Mouse (Mus musculus) MEL (cell line): ENCODE data around the gene She. TPM values are rescaled to one million over a fixed set of nuclear protein-coding genes. Genes with fewer than 3 reads are reported as not detected.

Experiments
- DNase-seq: peaks from one replicate; pipeline ENCODE4 v3.0.0; 2011; ENCODE audit warnings: low read depth, low spot score
- H3K27ac ChIP-seq: 2 replicates; pipeline ENCODE4 v1.5.1; 2012; ENCODE audit warnings: low read depth, mild to moderate bottlenecking, control low read depth, low read length, moderate library complexity; ENCODE audit not compliant: control insufficient read depth
- H3K27me3 ChIP-seq, 2 experiments: fragments of 150-350 bp in 1 of 2; sonication (generic) in 1 of 2; 2 replicates each; pipeline ENCODE4 v1.6.1; 2012; ENCODE audit warnings: low read length in 2 of 2, mild to moderate bottlenecking in 2 of 2, improper control_type of control experiment in 1 of 2, moderate library complexity in 1 of 2; ENCODE audit not compliant: insufficient read depth in 2 of 2, control insufficient read depth in 1 of 2
- H3K36me3 ChIP-seq, 2 experiments: 2 replicates each; pipeline ENCODE4 v1.6.1; 2012 to 2014; ENCODE audit warnings: low read length in 2 of 2, improper control_type of control experiment in 1 of 2, inconsistent platforms in 1 of 2, mild to moderate bottlenecking in 1 of 2; ENCODE audit not compliant: insufficient read depth in 2 of 2, control insufficient read depth in 1 of 2
- H3K4me1 ChIP-seq, 2 experiments: fragments of 150-350 bp in 1 of 2; sonication (generic) in 1 of 2; 2 replicates each; pipeline ENCODE4 v1.6.1; 2012; ENCODE audit warnings: low read length in 2 of 2, improper control_type of control experiment in 1 of 2, mild to moderate bottlenecking in 1 of 2; ENCODE audit not compliant: insufficient read depth in 2 of 2, control insufficient read depth in 1 of 2
- H3K4me3 ChIP-seq, 2 experiments: fragments of 150-350 bp in 1 of 2; sonication (generic) in 1 of 2; 2 replicates each; pipeline ENCODE4 v1.5.1; 2012; ENCODE audit warnings: low read depth in 2 of 2, low read length in 2 of 2, mild to moderate bottlenecking in 2 of 2, moderate library complexity in 2 of 2, control low read depth in 1 of 2, improper control_type of control experiment in 1 of 2; ENCODE audit not compliant: control insufficient read depth in 1 of 2, insufficient read depth in 1 of 2
- H3K79me2 ChIP-seq: 2 replicates; pipeline ENCODE4 v1.6.1; 2012; ENCODE audit warnings: mild to moderate bottlenecking, low read length, moderate library complexity; ENCODE audit not compliant: control insufficient read depth, poor library complexity, insufficient read depth
- H3K9ac ChIP-seq: 2 replicates; pipeline ENCODE4 v1.6.1; 2012; ENCODE audit warnings: low read depth, mild to moderate bottlenecking, control low read depth, low read length, moderate library complexity; ENCODE audit not compliant: control insufficient read depth, poor library complexity, severe bottlenecking
- H3K9me3 ChIP-seq: fragments of 150-350 bp; sonication (generic); replicated peaks from 2 replicates; pipeline ENCODE4 v1.6.1; 2012; ENCODE audit warnings: mild to moderate bottlenecking, low read length, improper control_type of control experiment, moderate library complexity; ENCODE audit not compliant: insufficient read depth
- BHLHE40 ChIP-seq: IDR thresholded peaks from 2 replicates; pipeline ENCODE4 v1.6.1; 2012; ENCODE audit warnings: low read depth, mild to moderate bottlenecking, inconsistent platforms, low read length, improper control_type of control experiment, borderline replicate concordance
- CHD2 ChIP-seq: IDR thresholded peaks from 2 replicates; pipeline ENCODE4 v1.6.1; 2011; ENCODE audit warnings: low read length, improper control_type of control experiment
- CTCF ChIP-seq, 3 experiments: IDR thresholded peaks in 2 of 3; conservative IDR thresholded peaks in 1 of 3; 2 replicates each; pipeline ENCODE4 v1.5.1; 2011 to 2012; ENCODE audit warnings: low read length in 3 of 3, low read depth in 2 of 3, mild to moderate bottlenecking in 2 of 3, improper control_type of control experiment in 1 of 3, inconsistent platforms in 1 of 3, mixed read lengths in 1 of 3, moderate library complexity in 1 of 3; ENCODE audit not compliant: control insufficient read depth in 1 of 3, insufficient read depth in 1 of 3, poor library complexity in 1 of 3, severe bottlenecking in 1 of 3
- E2F4 ChIP-seq: IDR thresholded peaks from 2 replicates; pipeline ENCODE4 v1.6.1; 2011; ENCODE audit warnings: low read depth, low read length, improper control_type of control experiment, borderline replicate concordance
- EP300 ChIP-seq, 2 experiments: IDR thresholded peaks; 2 replicates each; pipeline ENCODE4 v1.6.1; 2011; ENCODE audit warnings: improper control_type of control experiment in 2 of 2, low read length in 2 of 2, low read depth in 1 of 2, mild to moderate bottlenecking in 1 of 2
- ETS1 ChIP-seq: IDR thresholded peaks from 2 replicates; pipeline ENCODE4 v1.6.1; 2012; ENCODE audit warnings: low read depth, mild to moderate bottlenecking, inconsistent platforms, low read length, improper control_type of control experiment, moderate library complexity
- GATA1 ChIP-seq: IDR thresholded peaks from 2 replicates; pipeline ENCODE4 v1.6.1; 2011; ENCODE audit warnings: low read depth, low read length, improper control_type of control experiment
- JUND ChIP-seq: IDR thresholded peaks from 2 replicates; pipeline ENCODE4 v1.6.1; 2011; ENCODE audit warnings: low read depth, mild to moderate bottlenecking, improper control_type of control experiment, low read length
- MAFK ChIP-seq: IDR thresholded peaks from 2 replicates; pipeline ENCODE4 v1.6.1; 2011; ENCODE audit warnings: low read depth, mild to moderate bottlenecking, low read length, improper control_type of control experiment, borderline replicate concordance
- MAX ChIP-seq: IDR thresholded peaks from 2 replicates; pipeline ENCODE4 v1.6.1; 2011; ENCODE audit warnings: low read length, improper control_type of control experiment
- MAZ ChIP-seq: IDR thresholded peaks from 2 replicates; pipeline ENCODE4 v1.6.1; 2012; ENCODE audit warnings: low read depth, mild to moderate bottlenecking, inconsistent platforms, low read length, improper control_type of control experiment
- MEF2A ChIP-seq: IDR thresholded peaks from 2 replicates; pipeline ENCODE4 v1.6.1; 2014; ENCODE audit warnings: low read depth, mild to moderate bottlenecking, inconsistent platforms, low read length, improper control_type of control experiment; ENCODE audit not compliant: poor library complexity, insufficient replicate concordance, severe bottlenecking; ENCODE audit errors: extremely low read depth
- MXI1 ChIP-seq: IDR thresholded peaks from 2 replicates; pipeline ENCODE4 v1.6.1; 2011; ENCODE audit warnings: mild to moderate bottlenecking, low read depth, low read length, improper control_type of control experiment
- MYB ChIP-seq: IDR thresholded peaks from 2 replicates; pipeline ENCODE4 v1.6.1; 2011; ENCODE audit warnings: mild to moderate bottlenecking, low read depth, low read length, improper control_type of control experiment
- NRF1 ChIP-seq: IDR thresholded peaks from 2 replicates; pipeline ENCODE4 v1.6.1; 2014; ENCODE audit warnings: low read depth, mild to moderate bottlenecking, inconsistent platforms, low read length, improper control_type of control experiment, moderate library complexity; ENCODE audit not compliant: poor library complexity, insufficient read depth, severe bottlenecking
- POLR2A ChIP-seq, 2 experiments: IDR thresholded peaks; 2 replicates each; pipeline ENCODE4 v1.6.1; 2011 to 2012; ENCODE audit warnings: low read length in 2 of 2, mild to moderate bottlenecking in 2 of 2, control low read depth in 1 of 2, improper control_type of control experiment in 1 of 2, low read depth in 1 of 2, moderate library complexity in 1 of 2; ENCODE audit not compliant: control insufficient read depth in 1 of 2, insufficient read depth in 1 of 2, poor library complexity in 1 of 2
- POLR2AphosphoS2 ChIP-seq: IDR thresholded peaks from 2 replicates; pipeline ENCODE4 v1.6.1; 2011; ENCODE audit warnings: low read length, improper control_type of control experiment
- POLR2AphosphoS5 ChIP-seq: IDR thresholded peaks from 2 replicates; pipeline ENCODE4 v1.6.1; 2012; ENCODE audit warnings: low read depth, borderline replicate concordance, mild to moderate bottlenecking, inconsistent platforms, low read length, moderate library complexity, mixed read lengths
- RAD21 ChIP-seq: IDR thresholded peaks from 2 replicates; pipeline ENCODE4 v1.6.1; 2011; ENCODE audit warnings: mild to moderate bottlenecking, low read depth, low read length, improper control_type of control experiment
- RCOR1 ChIP-seq: IDR thresholded peaks from 2 replicates; pipeline ENCODE4 v1.6.1; 2012; ENCODE audit warnings: low read depth, mild to moderate bottlenecking, inconsistent platforms, low read length, improper control_type of control experiment
- SIN3A ChIP-seq: IDR thresholded peaks from 2 replicates; pipeline ENCODE4 v1.6.1; 2012; ENCODE audit warnings: low read length, improper control_type of control experiment, inconsistent platforms
- SMC3 ChIP-seq: IDR thresholded peaks from 2 replicates; pipeline ENCODE4 v1.6.1; 2011; ENCODE audit warnings: low read depth, low read length, improper control_type of control experiment
- TBP ChIP-seq: IDR thresholded peaks from 2 replicates; pipeline ENCODE4 v1.8.0; 2011; ENCODE audit warnings: low read depth, low read length, improper control_type of control experiment
- USF1 ChIP-seq: IDR thresholded peaks from 2 replicates; pipeline ENCODE4 v1.6.1; 2014; ENCODE audit warnings: low read depth, mild to moderate bottlenecking, inconsistent platforms, low read length, improper control_type of control experiment, moderate library complexity
- ZC3H11A ChIP-seq: IDR thresholded peaks from 2 replicates; pipeline ENCODE4 v1.6.1; 2012; ENCODE audit warnings: low read depth, mild to moderate bottlenecking, inconsistent platforms, low read length, improper control_type of control experiment
- ZKSCAN1 ChIP-seq: IDR thresholded peaks from 2 replicates; pipeline ENCODE4 v1.6.1; 2012; ENCODE audit warnings: low read depth, mild to moderate bottlenecking, inconsistent platforms, low read length, improper control_type of control experiment, moderate library complexity
- ZMIZ1 ChIP-seq: IDR thresholded peaks from 2 replicates; pipeline ENCODE4 v1.6.1; 2012; ENCODE audit warnings: low read depth, mild to moderate bottlenecking, inconsistent platforms, low read length, improper control_type of control experiment, moderate library complexity
- polyA plus RNA-seq, 2 experiments: library from polyadenylated mRNA; stranded (reverse) in 1 of 2; unstranded in 1 of 2; fragments of >175 nt in 1 of 2; fragments of >200 nt in 1 of 2; gene quantifications; 2 replicates each; pipeline versions ENCODE4 v1.2.1 to v1.2.4; 2012; ENCODE audit warnings: low replicate concordance in 2 of 2, low read depth in 1 of 2; ENCODE audit not compliant: insufficient read length in 2 of 2, insufficient read depth in 1 of 2, missing spikeins in 1 of 2
- total RNA-seq: library from RNA; depleted of rRNA; stranded (reverse); fragments of 300-350 nt; gene quantifications from 2 replicates; pipeline ENCODE4 v1.2.3, GENCODE M21; 2012

She gene
- total and polyA plus RNA-seq, 3 experiments, result 3.3 to 3.5 TPM; not detected in 1

GRCm38 (mm10) chr3:89784991-89785753 lies 46.0 kb upstream of the She start:
- Histone ChIP-seq H3K9ac (peak overlapping the region; percentile 36), H3K27ac (no peak overlapping the region), H3K4me1 (peaks cover 0 to 5% of the 10 kb centered on the region in 2 experiments; a peak in 1 of 4 replicates), H3K4me3 (peak overlapping the region; percentile 4 to 56; a peak in 3 of 4 replicates), H3K27me3 (peaks cover 0 to 1% of the 10 kb centered on the region in 2 experiments), H3K36me3 (peaks cover 0 to 12% of the 10 kb centered on the region in 2 experiments; a peak in 2 of 4 replicates), H3K79me2 (no peaks in the 10 kb centered on the region), H3K9me3 (no peaks in the 10 kb centered on the region)
- peak; percentile 60 for DNase-seq
- no peak for TF ChIP-seq BHLHE40
- no peak for TF ChIP-seq JUND
- TF ChIP-seq ZKSCAN1, result no peak
- peak; percentile 78 to 90 (median 85) for TF ChIP-seq CTCF (IDR thresholded peaks at IDR 0.05 in 2 of 3, conservative IDR thresholded peaks at IDR 0.05 in 1 of 3; ENCODE audit: control insufficient read depth in 1 of 3, insufficient read depth in 1 of 3, low read depth in 2 of 3, low read length in 3 of 3, poor library complexity in 1 of 3, severe bottlenecking in 1 of 3)
- no peak for TF ChIP-seq RCOR1
- TF ChIP-seq SIN3A, result peak; percentile 17; the same call in 1 of the 2 replicates
- TF ChIP-seq ETS1, result no peak
- no peak for TF ChIP-seq ZMIZ1
- TF ChIP-seq SMC3, result peak; percentile 77
- TF ChIP-seq GATA1, result no peak
- peak; percentile 84 for TF ChIP-seq RAD21
- TF ChIP-seq E2F4, result no peak
- 0 out of 2 replicates have a peak, but pooled peaks have one; percentile 55 for TF ChIP-seq MAZ
- TF ChIP-seq POLR2AphosphoS2, result no peak
- no peak for TF ChIP-seq MEF2A
- TF ChIP-seq ZC3H11A, result peak; percentile 58
- TF ChIP-seq MXI1, result no peak; the same call in 1 of the 2 replicates
- no peak for TF ChIP-seq POLR2AphosphoS5
- TF ChIP-seq MAFK, result no peak
- no peak for TF ChIP-seq CHD2
- no peak for TF ChIP-seq MYB
- no peak for TF ChIP-seq USF1
- TF ChIP-seq MAX, result 0 out of 2 replicates have a peak, but pooled peaks have one; percentile 42
- TF ChIP-seq TBP, result no peak
- TF ChIP-seq POLR2A (IDR thresholded peaks at IDR 0.05; ENCODE audit: control insufficient read depth in 1 of 2, insufficient read depth in 1 of 2, low read depth in 1 of 2, low read length in 2 of 2, poor library complexity in 1 of 2), result no peak
- TF ChIP-seq EP300 (IDR thresholded peaks at IDR 0.05; ENCODE audit: low read depth in 1 of 2, low read length in 2 of 2), result no peak
- TF ChIP-seq NRF1, result no peak
